Mouse (Mus musculus): ENCODE measurements at regions not wholly inside any gene's neighbourhood (a gene's known extent, or its start where the extent isn't known, plus 50 kb on each side); places are given as distances from the start of the nearest gene placed in this dataset.
A peak's percentile ranks its signal among the peaks of the same experiment; 100 is the strongest.

- no peak for TF ChIP-seq CTCF (conservative IDR thresholded peaks at IDR 0.05)
- no peak overlapping the region for H3K4me3 ChIP-seq
- no peak for DNase-seq (ENCODE audit: low spot score in 2 of 2)
- H3K27ac ChIP-seq, result no peak overlapping the region
Measured at GRCm38 (mm10) chr13:101824962-101825361, 56.9 kb upstream of the Pik3r1 start.

- TF ChIP-seq CTCF (conservative IDR thresholded peaks at IDR 0.05), result no peak
- no peak for DNase-seq (ENCODE audit: low spot score in 2 of 2)
- Histone ChIP-seq H3K4me3 (no peak overlapping the region), H3K27ac (no peak overlapping the region)
Measured at GRCm38 (mm10) chr13:101831872-101832629, 64.0 kb upstream of the Pik3r1 start.

GRCm38 (mm10) chr13:101834546-101834945 is 66.5 kb upstream of the Pik3r1 start:
- no peak for TF ChIP-seq CTCF (conservative IDR thresholded peaks at IDR 0.05)
- no peak for DNase-seq (ENCODE audit: low spot score in 2 of 2)
- no peak overlapping the region for H3K4me3 ChIP-seq
- no peak overlapping the region for H3K27ac ChIP-seq

- no peak for DNase-seq (ENCODE audit: low spot score in 2 of 2)
- TF ChIP-seq CTCF (conservative IDR thresholded peaks at IDR 0.05), result no peak
- Histone ChIP-seq H3K27ac (no peak overlapping the region), H3K4me3 (no peak overlapping the region)
Measured at GRCm38 (mm10) chr13:101836992-101837391, 69.0 kb upstream of the Pik3r1 start.

GRCm38 (mm10) chr13:101844461-101845440 is 76.7 kb upstream of the Pik3r1 start:
- TF ChIP-seq CTCF (conservative IDR thresholded peaks at IDR 0.05), result no peak
- no peak for DNase-seq (ENCODE audit: low spot score in 2 of 2)
- H3K27ac ChIP-seq, result no peak overlapping the region
- no peak overlapping the region for H3K4me3 ChIP-seq

GRCm38 (mm10) chr13:101846016-101846415 is 78.0 kb upstream of the Pik3r1 start:
- no peak for TF ChIP-seq CTCF (conservative IDR thresholded peaks at IDR 0.05)
- no peak for DNase-seq (ENCODE audit: low spot score in 2 of 2)
- Histone ChIP-seq H3K27ac (no peak overlapping the region), H3K4me3 (no peak overlapping the region)

- TF ChIP-seq CTCF (conservative IDR thresholded peaks at IDR 0.05), result no peak
- Histone ChIP-seq H3K27ac (no peak overlapping the region), H3K4me3 (no peak overlapping the region)
- DNase-seq (ENCODE audit: low spot score in 2 of 2), result no peak
Measured at GRCm38 (mm10) chr13:101847879-101848600, 80.0 kb upstream of the Pik3r1 start.

- Histone ChIP-seq H3K27ac (no peak overlapping the region), H3K4me3 (no peak overlapping the region)
- no peak for TF ChIP-seq CTCF (conservative IDR thresholded peaks at IDR 0.05)
- DNase-seq (ENCODE audit: low spot score in 2 of 2), result no peak
Measured at GRCm38 (mm10) chr13:101848601-101849147, 80.7 kb upstream of the Pik3r1 start.

- no peak overlapping the region for H3K27ac ChIP-seq
- H3K4me3 ChIP-seq, result no peak overlapping the region
- no peak for DNase-seq (ENCODE audit: low spot score in 2 of 2)
- TF ChIP-seq CTCF (conservative IDR thresholded peaks at IDR 0.05), result no peak
Measured at GRCm38 (mm10) chr13:101849416-101849815, 81.4 kb upstream of the Pik3r1 start.

- no peak overlapping the region for H3K27ac ChIP-seq
- no peak for DNase-seq (ENCODE audit: low spot score in 2 of 2)
- no peak overlapping the region for H3K4me3 ChIP-seq
- TF ChIP-seq CTCF (conservative IDR thresholded peaks at IDR 0.05), result no peak
Measured at GRCm38 (mm10) chr13:101851329-101851728, 83.3 kb upstream of the Pik3r1 start.

GRCm38 (mm10) chr13:101852960-101853359 is 84.9 kb upstream of the Pik3r1 start:
- no peak overlapping the region for H3K27ac ChIP-seq
- H3K4me3 ChIP-seq, result no peak overlapping the region
- DNase-seq (ENCODE audit: low spot score in 2 of 2), result no peak
- no peak for TF ChIP-seq CTCF (conservative IDR thresholded peaks at IDR 0.05)

- TF ChIP-seq CTCF (conservative IDR thresholded peaks at IDR 0.05), result 0 out of 2 replicates have a peak, but pooled peaks have one; percentile 5
- DNase-seq (ENCODE audit: low spot score in 2 of 2), result peak; percentile 36 to 53
Measured at GRCm38 (mm10) chr13:101855141-101855540, 87.1 kb upstream of the Pik3r1 start.

More at GRCm38 (mm10) chr13:101855141-101855540, 87.1 kb upstream of the Pik3r1 start:
- Histone ChIP-seq H3K27ac (peak overlapping the region; percentile 14; the same call in 1 of the 2 replicates), H3K4me3 (no peak overlapping the region)
